9 mouse cellular contexts compared by ENCODE assay signal in genomic region chr16:37689251-37689926, GRCm38 (mm10). TPM values are rescaled to one million over a fixed set of nuclear protein-coding genes. Genes with fewer than 3 reads are reported as not detected.
DNase-seq lines count a peak whose midpoint lies in the region; ATAC-seq lines count a peak whose summit lies in the region.
"Had no signal": no experiment of that assay in that cellular context is flagged by ENCODE, and none has a peak within 500 bp of the region (broad histone marks: within the 10 kb centered on the region; RNA-seq: fewer than 3 reads in every experiment).

No protein-coding gene starts in this region.

- peak; percentile 29 for DNase-seq in gastrocnemius, postnatal 25 days
- DNase-seq in gastrocnemius, adult 8-10 months (ENCODE audit: low spot score in 2 of 2) = no peak
- peak; percentile 59 for DNase-seq in R1 (ENCODE audit: low read depth, low spot score)
- DNase-seq in layer of hippocampus, postnatal 25 days (ENCODE audit: extremely low spot score in 1 of 2, low spot score in 1 of 2) = no peak
- DNase-seq in kidney, postnatal 36 days = no peak
- no peak for DNase-seq in forebrain, embryonic 14.5 days (ENCODE audit: low spot score)

- H3K27me3 ChIP-seq in forebrain, embryonic 14.5 days (replicated peaks; ENCODE audit: control insufficient read depth, insufficient read depth, low read length) = no peaks in the 10 kb centered on the region
- H3K27me3 ChIP-seq: neural tube, embryonic 12.5 days had no signal

- ATAC-seq in hematopoietic stem cell, adult 5-6 weeks (replicated peaks in 1 of 2; ENCODE audit: insufficient read depth in 1 of 2, low FRiP score in 2 of 2, low TSS enrichment in 1 of 2, low read depth in 1 of 2, poor library complexity in 2 of 2, severe bottlenecking in 2 of 2) = peak; percentile 69 to 78
- ATAC-seq in megakaryocyte progenitor cell, adult 5-6 weeks (replicated peaks; ENCODE audit: poor library complexity) = peak; percentile 80
- no peak for ATAC-seq in forebrain, embryonic 14.5 days

- no peaks in the 10 kb centered on the region for H3K9me3 ChIP-seq in forebrain, embryonic 14.5 days (replicated peaks; ENCODE audit: control insufficient read depth, low read length)
- H3K9me3 ChIP-seq: neural tube, embryonic 12.5 days had no signal

- no peak overlapping the region for H3K4me2 ChIP-seq in forebrain, embryonic 14.5 days (ENCODE audit: low read length)
- H3K4me2 ChIP-seq: neural tube, embryonic 12.5 days had no signal

- H3K36me3 ChIP-seq in forebrain, embryonic 14.5 days (ENCODE audit: control insufficient read depth, insufficient read depth, low read length) = no peaks in the 10 kb centered on the region
- H3K36me3 ChIP-seq: neural tube, embryonic 12.5 days had no signal

- H3K4me1 ChIP-seq in forebrain, embryonic 14.5 days (ENCODE audit: control insufficient read depth, insufficient read depth, low read length) = no peaks in the 10 kb centered on the region; the same call in 1 of the 2 replicates

- no peak overlapping the region for H3K27ac ChIP-seq in forebrain, embryonic 14.5 days (ENCODE audit: low read depth, low read length)
- H3K27ac ChIP-seq: neural tube, embryonic 12.5 days had no signal

- no peak overlapping the region for H3K9ac ChIP-seq in forebrain, embryonic 14.5 days (ENCODE audit: low read length)
- H3K9ac ChIP-seq: neural tube, embryonic 12.5 days had no signal

- WGBS in forebrain, embryonic 14.5 days = 83% methylated on average over 8 of the region's 8 CpGs

- H3K4me3 ChIP-seq in forebrain, embryonic 14.5 days (ENCODE audit: low read depth, low read length) = no peak overlapping the region
- H3K4me3 ChIP-seq: neural tube, embryonic 12.5 days had no signal

RNA-seq across cellular contexts. Expression of gene Ndufb4, which starts 35.1 kb away (rescaled TPM):
- 100 to 1,000 TPM; 165 to 174 TPM for total RNA-seq in gastrocnemius, postnatal 25 days (2021)
- 100 to 1,000 TPM; 161 to 184 (median 165) TPM for total RNA-seq in gastrocnemius, adult 8-10 months (2022)
- 16.8 and 24.1 TPM in 2 replicates for total RNA-seq in hematopoietic stem cell, adult 5-6 weeks (2017)
- 29.7 and 53.1 TPM in 2 replicates for total RNA-seq in megakaryocyte progenitor cell, adult 5-6 weeks (2015)
- 13.1 and 26.8 TPM in 2 replicates for total RNA-seq in megakaryocyte progenitor cell, adult 5-6 weeks (2017)
- 10 to 100 TPM; 77.3 to 82.8 TPM for total RNA-seq in layer of hippocampus, postnatal 25 days (2021)
- 66.3 and 71.1 TPM in 2 replicates for polyA plus RNA-seq in forebrain, embryonic 14.5 days (2014; fragmentation: Nextera tagmentation; extraction: Ambion mirVana)

Comparison
In these comparisons a context has a peak if more than half of its experiments do, and no peak if none do; other contexts are left out.
1. DNase-seq: peak in gastrocnemius, postnatal 25 days (single experiment) and R1 (single experiment); none in gastrocnemius, adult 8-10 months (0 of 2), layer of hippocampus, postnatal 25 days (0 of 2), kidney, postnatal 36 days (0 of 2) and forebrain, embryonic 14.5 days (single experiment).